Mouse (Mus musculus) c-Kit-positive CD71-positive TER-119-negative erythroid progenitor cells, embryonic 14.5 days (primary cell): ENCODE measurements around the gene Ofcc1.

Experiments
- DNase-seq: peaks from one replicate; pipeline ENCODE4 v3.0.0-alpha.2; 2013; ENCODE audit warnings: low read depth

Gene Ofcc1

GRCm38 (mm10) chr13:39979294-39980061 lies 381.8 kb downstream of the Ofcc1 start:
- DNase-seq: no peak

- DNase-seq: no peak
Observed at GRCm38 (mm10) chr13:39968349-39969016, 392.8 kb downstream of the Ofcc1 start.

DNA sequence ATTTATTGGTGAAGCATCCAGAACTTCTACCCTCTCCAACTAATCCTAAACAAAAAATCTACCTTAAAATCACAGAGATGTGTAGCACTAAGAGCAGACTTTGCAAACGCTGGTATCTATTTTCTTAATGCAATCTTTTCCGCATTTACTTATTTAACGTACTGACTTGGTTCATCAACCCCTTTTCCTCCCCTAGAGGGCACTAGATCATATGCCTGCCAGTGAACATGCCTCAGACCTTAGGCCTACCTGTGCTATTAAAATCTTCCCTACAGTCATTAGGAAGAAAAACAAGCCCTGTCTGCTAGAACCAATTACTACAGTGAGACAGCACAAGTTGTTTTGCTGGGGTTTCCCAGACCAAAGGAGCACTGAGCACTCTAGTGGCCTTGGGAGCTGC lies 404.0 kb downstream of the Ofcc1 start:
- no peak for DNase-seq

- DNase-seq: no peak
Observed at GRCm38 (mm10) chr13:39956017-39956416, 405.2 kb downstream of the Ofcc1 start.
